Mouse (Mus musculus) liver, embryonic 13.5 days (tissue): ENCODE measurements around the gene Ppil3. TPM values are rescaled to one million over a fixed set of nuclear protein-coding genes. Genes with fewer than 3 reads are reported as not detected.

Experiments
- ATAC-seq: fragments of 200-750 bp; cut with Nextera tagmentation; 2 replicates; pipeline ENCODE4 v1.8.0; 2017; ENCODE audit warnings: low read depth, mild to moderate bottlenecking, moderate number of reproducible peaks, moderate library complexity
- DNase-seq: peaks from one replicate; pipeline ENCODE4 v3.0.0; 2022
- H3K27ac ChIP-seq: fragments of 300-500 bp; sonication (generic); 2 replicates; pipeline ENCODE4 v1.5.1; 2015; ENCODE audit warnings: moderate library complexity, mild to moderate bottlenecking, inconsistent platforms
- H3K27me3 ChIP-seq: fragments of 300-500 bp; sonication (generic); 2 replicates; pipeline ENCODE4 v1.6.1; 2015; ENCODE audit warnings: mild to moderate bottlenecking, inconsistent platforms
- H3K36me3 ChIP-seq: fragments of 300-500 bp; sonication (generic); 2 replicates; pipeline ENCODE4 v1.6.1; 2015; ENCODE audit warnings: mild to moderate bottlenecking, inconsistent platforms
- H3K4me1 ChIP-seq: fragments of 300-500 bp; sonication (generic); replicated peaks from 2 replicates; pipeline ENCODE4 v1.6.1; 2015; ENCODE audit warnings: inconsistent platforms
- H3K4me2 ChIP-seq: fragments of 300-500 bp; sonication (generic); 2 replicates; pipeline ENCODE4 v1.6.1; 2015; ENCODE audit warnings: inconsistent platforms, mild to moderate bottlenecking, moderate library complexity
- H3K4me3 ChIP-seq: fragments of 300-500 bp; sonication (generic); replicated peaks from 2 replicates; pipeline ENCODE4 v1.5.1; 2015; ENCODE audit warnings: mild to moderate bottlenecking, inconsistent platforms
- H3K9ac ChIP-seq: fragments of 300-500 bp; sonication (generic); 2 replicates; pipeline ENCODE4 v1.6.1; 2015; ENCODE audit warnings: mild to moderate bottlenecking, inconsistent platforms
- H3K9me3 ChIP-seq: fragments of 300-500 bp; sonication (generic); replicated peaks from 2 replicates; pipeline ENCODE4 v1.6.1; 2016; ENCODE audit warnings: inconsistent platforms
- WGBS: fragments of 180-500 bp; shearing (Covaris S2); methylation state at CpG from one replicate; pipeline ENCODE4 v1.1.7; 2015; ENCODE audit not compliant: insufficient replicate concordance; 5-methylcytosine and 5-hydroxymethylcytosine counted together
- polyA plus RNA-seq: library from polyadenylated mRNA; unstranded; fragments of >200 nt; fragmentation: Nextera tagmentation; extraction: Ambion mirVana; gene quantifications from 2 replicates; pipeline ENCODE4 v1.2.1, GENCODE M21; 2015

The Ppil3 gene
- polyA plus RNA-seq, 1 experiment from 2014 or later = 35.5 TPM

DNA sequence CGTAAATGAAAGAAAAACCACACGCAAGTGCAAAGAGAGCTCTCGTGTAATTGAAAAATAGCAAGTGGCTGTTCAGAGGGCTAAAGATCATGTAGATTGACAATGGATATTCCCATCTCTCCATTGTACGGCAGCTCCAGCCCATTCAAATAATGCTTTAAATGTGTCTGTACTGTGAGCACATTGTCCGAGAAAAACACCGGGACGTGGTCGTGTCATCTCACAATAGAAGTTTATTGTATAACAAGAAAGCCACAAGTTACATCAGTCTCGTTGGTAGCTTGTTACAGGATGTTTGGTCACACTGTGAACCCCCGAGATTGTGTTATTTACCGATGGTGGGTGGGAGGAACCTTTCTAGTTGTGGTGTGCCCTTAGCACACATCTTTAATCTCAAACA lies 575 bp upstream of the Ppil3 start:
- H3K9me3 ChIP-seq = no peaks in the 10 kb centered on the region
- H3K36me3 ChIP-seq = peaks cover 37% of the 10 kb centered on the region
- peaks cover 46% of the 10 kb centered on the region for H3K4me1 ChIP-seq
- H3K27ac ChIP-seq = peak overlapping the region; percentile 87
- peak overlapping the region; percentile 76 for H3K4me3 ChIP-seq
- 6% methylated on average over 11 of the region's 11 CpGs for WGBS
- H3K27me3 ChIP-seq = no peaks in the 10 kb centered on the region
- H3K9ac ChIP-seq = peak overlapping the region; percentile 85
- peak overlapping the region; percentile 88 for H3K4me2 ChIP-seq
- ATAC-seq (no peak; the same call in 1 of the 2 replicates), DNase-seq (no peak)

DNA sequence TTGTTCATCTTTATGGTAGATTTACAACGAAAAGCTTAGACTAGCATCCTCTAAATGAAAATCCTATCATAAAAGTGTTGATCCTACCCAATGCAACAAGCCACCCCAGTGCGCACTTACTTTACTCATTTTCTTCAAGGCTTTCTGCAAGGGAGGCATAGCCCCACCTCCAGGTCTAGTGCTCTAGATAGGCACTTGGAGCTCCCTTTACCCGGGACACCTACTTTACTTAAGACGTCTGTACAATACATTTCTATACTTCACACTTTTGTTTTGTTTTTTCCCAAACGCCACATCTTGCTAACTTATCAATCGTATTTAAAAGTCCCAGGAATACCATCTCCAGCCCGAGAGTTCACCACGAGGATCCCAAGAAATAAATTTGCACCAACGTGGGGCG lies 595 bp downstream of the Ppil3 start:
- Histone ChIP-seq H3K9ac (peak overlapping the region; percentile 85), H3K27me3 (no peaks in the 10 kb centered on the region), H3K9me3 (no peaks in the 10 kb centered on the region), H3K4me1 (peaks cover 46% of the 10 kb centered on the region), H3K4me2 (peak overlapping the region; percentile 88), H3K4me3 (peak overlapping the region; percentile 76), H3K27ac (peak overlapping the region; percentile 87), H3K36me3 (peaks cover 35% of the 10 kb centered on the region)
- DNase-seq = no peak
- 7% methylated on average over 10 of the region's 10 CpGs for WGBS
- peak; percentile 31; the same call in 1 of the 2 replicates for ATAC-seq

DNA sequence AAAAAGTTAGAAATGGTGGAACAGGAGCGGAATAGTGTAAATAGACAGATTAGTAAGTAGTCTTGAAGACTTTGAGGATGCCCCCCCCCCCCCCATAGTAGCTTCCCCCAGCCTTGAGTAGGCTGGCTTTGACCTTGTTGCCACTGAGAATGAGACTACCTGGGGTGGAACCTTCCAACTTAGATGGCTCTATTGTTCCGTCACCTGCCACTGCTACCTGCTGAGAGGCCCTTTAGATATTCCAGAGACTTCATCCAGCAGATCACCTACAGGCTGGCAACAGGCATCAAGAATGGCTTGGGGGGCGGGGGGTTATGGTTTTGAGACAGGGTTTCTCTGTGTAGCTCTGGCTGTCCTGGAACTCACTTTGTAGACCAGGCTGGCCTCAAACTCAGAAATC lies 20.7 kb downstream of the Ppil3 start:
- H3K4me3 ChIP-seq = peak overlapping the region; percentile 100
- H3K36me3 ChIP-seq = peaks cover 22% of the 10 kb centered on the region
- ATAC-seq (no peak), DNase-seq (no peak)
- H3K4me2 ChIP-seq = peak overlapping the region; percentile 60
- H3K27me3 ChIP-seq = no peaks in the 10 kb centered on the region
- no peaks in the 10 kb centered on the region for H3K9me3 ChIP-seq
- peak overlapping the region; percentile 100; the same call in 1 of the 2 replicates for H3K9ac ChIP-seq
- 74% methylated on average over 3 of the region's 3 CpGs for WGBS
- peaks cover 34% of the 10 kb centered on the region for H3K4me1 ChIP-seq
- H3K27ac ChIP-seq = peak overlapping the region; percentile 100

- H3K9me3 ChIP-seq = no peaks in the 10 kb centered on the region
- ATAC-seq = peak; percentile 88
These were observed 21.7 kb downstream of the Ppil3 start, which contains the start of gene Clk1 for GRCm38 (mm10) chr1:58423371-58424248. TSS of gene Clk1 (minus strand) at chr1:58424066.

DNA sequence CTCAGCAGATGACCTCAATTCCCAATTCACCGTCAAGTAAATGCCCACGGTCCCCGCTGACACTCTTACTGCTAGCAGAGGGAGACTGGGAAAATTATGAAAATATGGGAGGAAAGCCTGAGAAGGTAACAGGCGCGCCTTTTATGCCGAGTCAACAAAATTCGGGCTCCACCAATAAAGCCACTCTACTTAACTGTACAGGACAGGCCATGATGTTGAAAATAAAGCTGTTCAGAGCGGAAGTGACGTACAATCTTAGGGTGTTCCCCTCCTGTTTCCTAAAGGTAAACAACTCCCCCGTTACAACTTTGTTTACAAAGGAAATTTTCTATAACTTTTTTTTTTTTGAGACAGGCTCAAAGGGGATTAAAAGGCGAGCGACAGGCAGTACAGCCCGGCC lies 22.4 kb downstream of the Ppil3 start:
- no peaks in the 10 kb centered on the region for H3K9me3 ChIP-seq
- H3K9ac ChIP-seq = peak overlapping the region; percentile 100
- DNase-seq (peak; percentile 41), ATAC-seq (peak; percentile 73)
- peak overlapping the region; percentile 100 for H3K27ac ChIP-seq
- H3K27me3 ChIP-seq = no peaks in the 10 kb centered on the region
- H3K4me3 ChIP-seq = peak overlapping the region; percentile 100
- peak overlapping the region; percentile 83 for H3K4me2 ChIP-seq
- H3K4me1 ChIP-seq = peaks cover 39% of the 10 kb centered on the region
- WGBS = 4% methylated on average over 13 of the region's 13 CpGs
- peaks cover 39% of the 10 kb centered on the region for H3K36me3 ChIP-seq

More at GRCm38 (mm10) chr1:58423371-58424248, 21.7 kb downstream of the Ppil3 start, which contains the start of gene Clk1:
- peak; percentile 93 for DNase-seq
- Histone ChIP-seq H3K9ac (peak within 1 kb of the TSS; percentile 100), H3K4me1 (peaks cover 37% of the 10 kb centered on the region), H3K27ac (peak within 1 kb of the TSS; percentile 100), H3K4me2 (peak within 1 kb of the TSS; percentile 83), H3K36me3 (peaks cover 31% of the 10 kb centered on the region), H3K4me3 (peak within 1 kb of the TSS; percentile 100), H3K27me3 (no peaks in the 10 kb centered on the region)
- under 1% methylated on average over 79 of the region's 79 CpGs for WGBS

- Histone ChIP-seq H3K4me2 (peak overlapping the region; percentile 83; the same call in 1 of the 2 replicates), H3K4me1 (peaks cover 39% of the 10 kb centered on the region), H3K9me3 (no peaks in the 10 kb centered on the region), H3K4me3 (peak overlapping the region; percentile 100; the same call in 1 of the 2 replicates), H3K36me3 (peaks cover 58% of the 10 kb centered on the region), H3K9ac (no peak overlapping the region), H3K27ac (no peak overlapping the region), H3K27me3 (no peaks in the 10 kb centered on the region)
- no peak for ATAC-seq
- WGBS = 64% methylated on average over 7 of the region's 7 CpGs
- no peak for DNase-seq
These were observed 24.3 kb downstream of the Ppil3 start for GRCm38 (mm10) chr1:58420961-58421360.

GRCm38 (mm10) chr1:58420032-58420431 lies 25.3 kb downstream of the Ppil3 start:
- Histone ChIP-seq H3K27me3 (no peaks in the 10 kb centered on the region), H3K9me3 (no peaks in the 10 kb centered on the region), H3K4me1 (peaks cover 38% of the 10 kb centered on the region), H3K36me3 (peaks cover 66% of the 10 kb centered on the region), H3K4me2 (no peak overlapping the region), H3K4me3 (no peak overlapping the region), H3K9ac (no peak overlapping the region), H3K27ac (no peak overlapping the region)
- no peak for ATAC-seq
- WGBS = 81% methylated on average over 10 of the region's 10 CpGs
- DNase-seq = no peak

DNA sequence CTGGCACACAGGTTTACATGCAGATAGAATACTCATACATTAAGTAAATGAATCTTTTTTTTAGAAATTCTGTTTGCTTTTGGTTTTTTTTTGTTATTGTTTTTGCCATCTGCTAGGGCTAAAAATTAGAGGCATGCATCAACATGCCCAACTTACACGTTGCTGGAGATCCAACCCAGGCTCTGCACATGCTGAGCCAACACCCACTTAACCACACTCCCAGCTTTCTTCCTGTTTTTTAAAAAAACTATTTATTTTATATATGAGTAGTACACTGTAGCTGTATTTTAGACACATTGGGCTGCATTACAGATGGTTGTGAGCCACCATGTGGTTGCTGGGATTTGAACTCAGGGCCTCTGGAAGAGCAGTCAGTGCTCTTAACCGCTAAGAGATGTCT lies 29.2 kb downstream of the Ppil3 start:
- ATAC-seq (no peak), DNase-seq (no peak)
- Histone ChIP-seq H3K36me3 (peaks cover 90% of the 10 kb centered on the region), H3K9ac (no peak overlapping the region), H3K4me1 (peaks cover 10% of the 10 kb centered on the region), H3K4me3 (no peak overlapping the region), H3K27ac (no peak overlapping the region), H3K9me3 (no peaks in the 10 kb centered on the region), H3K4me2 (no peak overlapping the region), H3K27me3 (no peaks in the 10 kb centered on the region)
- 68% methylated on average over 2 of the region's 2 CpGs for WGBS

DNA sequence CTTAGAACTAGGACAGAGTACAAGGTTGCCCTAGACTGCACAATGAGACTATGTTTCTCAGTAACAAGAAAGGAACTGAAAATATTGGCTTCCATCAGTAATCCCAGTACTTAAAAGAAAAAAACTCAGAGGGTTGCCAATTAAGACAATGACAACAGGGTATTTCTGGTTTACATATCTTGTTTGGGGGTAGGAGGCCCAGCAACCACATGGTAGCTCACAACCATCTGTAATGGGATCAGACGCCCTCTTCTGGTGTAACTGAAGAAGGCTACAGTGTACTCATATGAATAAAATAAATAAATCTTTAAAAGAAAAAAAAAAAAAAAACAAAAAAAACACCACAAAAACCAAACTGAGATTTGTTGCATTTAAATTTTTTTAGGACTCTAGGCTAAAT lies 29.8 kb downstream of the Ppil3 start:
- DNase-seq (no peak), ATAC-seq (no peak)
- Histone ChIP-seq H3K4me3 (no peak overlapping the region), H3K27ac (no peak overlapping the region), H3K9me3 (no peaks in the 10 kb centered on the region), H3K4me1 (peaks cover 8% of the 10 kb centered on the region), H3K36me3 (peaks cover 93% of the 10 kb centered on the region), H3K9ac (no peak overlapping the region), H3K4me2 (no peak overlapping the region), H3K27me3 (no peaks in the 10 kb centered on the region)
- 19% methylated on average over 1 of the region's 1 CpGs for WGBS

GRCm38 (mm10) chr1:58410776-58411175 lies 34.5 kb downstream of the Ppil3 start:
- H3K9ac ChIP-seq = no peak overlapping the region
- ATAC-seq = no peak
- H3K36me3 ChIP-seq = peaks cover 71% of the 10 kb centered on the region
- no peaks in the 10 kb centered on the region for H3K9me3 ChIP-seq
- no peaks in the 10 kb centered on the region for H3K27me3 ChIP-seq
- DNase-seq = no peak
- H3K4me2 ChIP-seq = no peak overlapping the region
- H3K4me1 ChIP-seq = no peaks in the 10 kb centered on the region
- WGBS = 89% methylated on average over 7 of the region's 7 CpGs
- H3K27ac ChIP-seq = no peak overlapping the region; the same call in 1 of the 2 replicates
- H3K4me3 ChIP-seq = no peak overlapping the region

DNA sequence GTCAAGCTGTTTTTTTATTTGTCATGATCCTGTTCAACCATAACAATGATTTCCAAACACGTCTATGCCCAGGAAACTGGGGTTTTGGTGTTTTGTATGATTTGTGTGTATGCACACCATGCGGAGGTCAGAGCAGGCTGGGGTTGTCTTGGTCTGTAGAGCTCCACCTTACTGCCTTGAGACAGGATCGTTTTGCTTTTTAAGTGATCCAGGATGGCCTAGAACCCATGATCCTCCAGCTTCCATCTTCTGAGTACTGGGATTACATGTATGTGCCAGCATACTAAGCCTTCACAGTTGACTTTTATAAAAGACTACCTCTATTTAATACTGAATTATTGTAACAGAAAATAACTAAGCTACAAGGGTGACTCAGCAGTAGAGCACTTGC lies 35.1 kb downstream of the Ppil3 start:
- no peak overlapping the region for H3K4me2 ChIP-seq
- H3K27me3 ChIP-seq = no peaks in the 10 kb centered on the region
- H3K4me1 ChIP-seq = no peaks in the 10 kb centered on the region
- peaks cover 70% of the 10 kb centered on the region for H3K36me3 ChIP-seq
- DNase-seq = no peak
- no peak overlapping the region for H3K27ac ChIP-seq
- H3K9me3 ChIP-seq = no peaks in the 10 kb centered on the region
- no peak overlapping the region for H3K9ac ChIP-seq
- ATAC-seq = no peak
- no peak overlapping the region for H3K4me3 ChIP-seq
- 73% methylated on average over 3 of the region's 3 CpGs for WGBS
